Mouse (Mus musculus): Measurements from ENCODE around the gene Dffb.

GRCm38 (mm10) chr4:153917773-153918500 is 57.0 kb downstream of the Dffb start:
- TF ChIP-seq CTCF (IDR thresholded peaks at IDR 0.05; ENCODE audit: insufficient read depth, low read length) (no peak), POLR2A (IDR thresholded peaks at IDR 0.05; ENCODE audit: borderline replicate concordance, extremely low read depth, low read depth, low read length) (no peak)
